Mouse (Mus musculus) liver, embryonic 12.5 days (tissue): Measurements from ENCODE around the gene Hist2h2ac. TPM values are rescaled to one million over a fixed set of nuclear protein-coding genes. Genes with fewer than 3 reads are reported as not detected.
"Not testable (repeated sequence)": the region's sequence is repeated elsewhere in the genome, so short reads cannot be mapped to it uniquely, and the experiment has no call there.

Experiments
- ATAC-seq: fragments of 200-750 bp; cut with Nextera tagmentation; 2 replicates; pipeline ENCODE4 v1.8.0; 2017; ENCODE audit warnings: moderate number of reproducible peaks, mild to moderate bottlenecking, moderate library complexity
- H3K27ac ChIP-seq: fragments of 300-500 bp; sonication (generic); 2 replicates; pipeline ENCODE4 v1.5.1; 2016; ENCODE audit warnings: mild to moderate bottlenecking
- H3K27me3 ChIP-seq: fragments of 300-500 bp; sonication (generic); replicated peaks from 2 replicates; pipeline ENCODE4 v1.6.1; 2016; ENCODE audit warnings: mild to moderate bottlenecking, moderate library complexity
- H3K36me3 ChIP-seq: fragments of 300-500 bp; sonication (generic); 2 replicates; pipeline ENCODE4 v1.6.1; 2016; ENCODE audit warnings: mild to moderate bottlenecking, moderate library complexity
- H3K4me1 ChIP-seq: fragments of 300-500 bp; sonication (generic); 2 replicates; pipeline ENCODE4 v1.6.1; 2016
- H3K4me2 ChIP-seq: fragments of 300-500 bp; sonication (generic); 2 replicates; pipeline ENCODE4 v1.6.1; 2016; ENCODE audit warnings: mild to moderate bottlenecking, moderate library complexity
- H3K4me3 ChIP-seq: fragments of 300-500 bp; sonication (generic); 2 replicates; pipeline ENCODE4 v1.5.1; 2016; ENCODE audit warnings: mild to moderate bottlenecking, moderate library complexity
- H3K9ac ChIP-seq: fragments of 300-500 bp; sonication (generic); 2 replicates; pipeline ENCODE4 v1.6.1; 2016; ENCODE audit warnings: mild to moderate bottlenecking, moderate library complexity
- H3K9me3 ChIP-seq: fragments of 300-500 bp; sonication (generic); replicated peaks from 2 replicates; pipeline ENCODE4 v1.6.1; 2016; ENCODE audit warnings: mild to moderate bottlenecking, moderate library complexity
- WGBS: fragments of 180-500 bp; shearing (Covaris S2); methylation state at CpG from one replicate; pipeline ENCODE4 v1.1.7; 2016; ENCODE audit not compliant: insufficient replicate concordance; 5-methylcytosine and 5-hydroxymethylcytosine counted together
- polyA plus RNA-seq: library from polyadenylated mRNA; unstranded; fragments of >200 nt; fragmentation: Nextera tagmentation; extraction: Ambion mirVana; gene quantifications from 2 replicates; pipeline ENCODE4 v1.2.1, GENCODE M21; 2016

Hist2h2ac gene
- polyA plus RNA-seq, 1 experiment from 2014 or later = 17.5 TPM

DNA sequence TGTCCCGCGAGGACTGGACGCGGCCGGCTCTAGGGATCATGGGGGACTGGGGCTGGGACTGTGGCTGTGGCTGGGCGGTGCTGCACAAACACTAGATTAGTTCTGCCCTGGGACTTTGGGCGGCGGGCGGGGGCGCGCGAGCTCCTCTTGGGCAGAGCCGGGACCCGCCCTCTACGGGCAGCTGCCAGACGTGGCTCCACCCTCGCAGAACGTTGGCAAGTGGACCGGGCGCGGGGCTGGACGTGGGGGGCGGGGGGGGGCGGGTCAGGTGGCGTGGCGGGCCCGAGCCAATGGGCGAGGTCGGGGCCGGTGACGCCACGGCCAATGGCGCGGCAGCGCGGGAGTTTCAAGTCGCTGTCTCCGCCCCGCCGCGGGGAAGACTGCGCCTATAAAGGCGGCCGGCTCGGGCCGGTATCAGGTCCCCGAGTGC, 25.8 kb upstream of the Hist2h2ac start, which contains the start of gene Hist2h3c1:
Hist2h3c1 (plus strand) TSS at position 259 of the 430 bp plus-strand sequence.
- Histone ChIP-seq H3K4me2 (peak within 1 kb of the TSS; percentile 71), H3K4me3 (peak within 1 kb of the TSS; percentile 61), H3K4me1 (peaks cover 62% of the 10 kb centered on the region), H3K9ac (peak within 1 kb of the TSS; percentile 87), H3K27ac (peak within 1 kb of the TSS; percentile 96)
- not testable (repeated sequence) for H3K27me3 ChIP-seq, H3K36me3 ChIP-seq, H3K9me3 ChIP-seq
- WGBS = no CpG with 5 or more reads among the region's 47 CpGs
- peak; percentile 86 for ATAC-seq

DNA sequence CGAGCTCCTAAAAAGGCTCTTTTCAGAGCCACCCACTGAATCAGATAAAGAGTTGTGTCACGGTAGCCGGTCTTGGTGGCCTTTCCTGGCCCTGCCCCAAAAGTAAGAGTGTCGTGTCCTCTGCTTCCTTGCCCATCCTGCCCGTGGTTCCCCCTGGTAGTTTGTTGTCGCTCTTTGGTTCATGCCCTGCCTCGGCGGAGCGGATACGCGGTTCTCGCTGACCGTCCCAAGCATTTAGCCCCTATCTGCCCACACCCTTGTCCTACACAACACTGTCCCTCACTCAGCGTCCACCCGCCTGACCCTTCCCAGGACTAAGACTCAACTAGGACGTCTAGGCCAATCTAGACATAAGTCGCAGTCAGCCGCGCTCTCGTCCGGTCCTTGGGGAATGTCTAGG, 25.3 kb upstream of the Hist2h2ac start:
- Histone ChIP-seq H3K9ac (0 out of 2 replicates have a peak overlapping the region, but pooled peaks have one; percentile 50), H3K4me1 (peaks cover 65% of the 10 kb centered on the region), H3K27ac (peak overlapping the region; percentile 92), H3K4me3 (peak overlapping the region; percentile 39), H3K4me2 (peak overlapping the region; percentile 43)
- not testable (repeated sequence) for H3K36me3 ChIP-seq, ATAC-seq, H3K9me3 ChIP-seq, H3K27me3 ChIP-seq
- WGBS = under 1% methylated on average over 10 of the region's 21 CpGs

DNA sequence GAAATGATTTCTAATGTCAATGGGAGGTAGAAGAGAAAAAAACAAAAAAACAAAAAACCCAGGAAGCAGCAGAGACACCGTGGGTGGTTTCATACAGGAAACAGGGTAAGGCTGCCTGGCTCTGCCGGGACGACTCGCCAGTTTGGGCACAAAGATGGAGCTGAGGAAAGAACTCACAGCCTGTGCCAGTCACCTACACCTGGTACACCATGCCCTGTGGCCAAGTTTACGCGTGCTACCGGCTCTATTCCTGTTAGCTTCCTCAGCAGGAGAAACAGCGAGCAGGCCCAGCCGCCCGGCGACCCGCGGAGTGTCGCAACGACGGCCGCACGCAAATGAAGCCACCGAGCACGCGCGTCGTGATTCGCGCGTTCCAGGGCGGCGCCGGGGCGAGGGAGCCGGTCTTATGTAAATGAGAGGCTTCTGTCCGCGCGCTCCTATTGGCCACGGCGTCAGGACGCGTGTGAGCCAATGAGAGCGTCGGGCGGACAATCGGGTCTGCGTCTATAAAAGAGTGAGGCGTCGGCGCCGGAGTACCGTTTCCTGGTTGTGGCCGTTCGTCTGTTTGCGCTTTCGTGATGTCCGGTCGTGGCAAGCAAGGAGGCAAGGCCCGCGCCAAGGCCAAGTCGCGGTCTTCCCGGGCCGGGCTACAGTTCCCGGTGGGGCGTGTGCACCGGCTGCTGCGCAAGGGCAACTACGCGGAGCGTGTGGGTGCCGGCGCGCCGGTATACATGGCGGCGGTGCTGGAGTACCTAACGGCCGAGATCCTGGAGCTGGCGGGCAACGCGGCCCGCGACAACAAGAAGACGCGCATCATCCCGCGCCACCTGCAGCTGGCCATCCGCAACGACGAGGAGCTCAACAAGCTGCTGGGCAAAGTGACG, 24.6 kb upstream of the Hist2h2ac start, which contains the start of gene Hist2h2aa1:
Hist2h2aa1 (plus strand) TSS at position 495 of the 884 bp plus-strand sequence.
- Histone ChIP-seq H3K4me2 (peak within 1 kb of the TSS; percentile 81), H3K4me1 (peaks cover 63% of the 10 kb centered on the region), H3K4me3 (peak within 1 kb of the TSS; percentile 65), H3K9ac (peak within 1 kb of the TSS; percentile 91), H3K27ac (peak within 1 kb of the TSS; percentile 99)
- H3K9me3 ChIP-seq, H3K27me3 ChIP-seq, H3K36me3 ChIP-seq: not testable (repeated sequence)
- peak; percentile 76 for ATAC-seq
- WGBS = under 1% methylated on average over 44 of the region's 88 CpGs

DNA sequence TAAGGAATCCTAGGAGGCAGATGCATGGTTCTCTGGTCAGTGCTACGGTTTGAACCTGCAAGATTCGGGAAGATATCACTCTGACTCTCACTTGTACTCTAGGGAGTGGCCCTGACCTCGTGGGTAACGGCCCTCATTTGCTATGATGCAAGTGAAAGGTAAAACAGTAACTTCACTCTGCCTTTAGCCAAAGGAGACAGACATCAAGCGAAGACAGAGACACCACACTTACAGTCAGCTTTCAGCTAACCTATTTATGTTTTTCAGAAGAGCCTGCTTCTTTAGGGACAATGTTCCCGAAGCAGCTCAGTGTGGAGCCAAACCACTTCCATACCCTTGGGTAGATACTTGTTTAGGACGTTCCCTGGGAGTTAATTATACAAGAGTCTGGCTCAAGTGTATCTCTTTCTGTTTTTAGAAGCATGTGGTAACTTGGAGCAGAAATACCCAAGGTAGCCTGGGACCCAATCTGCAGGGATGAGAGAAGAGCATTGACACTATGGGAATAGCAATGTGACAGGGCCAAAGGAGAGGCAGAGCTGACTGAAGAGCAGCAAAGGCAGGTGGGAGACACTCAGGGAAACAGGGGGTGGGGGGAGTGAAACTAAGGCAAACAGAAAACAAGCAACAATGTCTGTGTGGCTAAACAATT, 23.4 kb upstream of the Hist2h2ac start:
- Histone ChIP-seq H3K4me2 (peak overlapping the region; percentile 81), H3K4me1 (peaks cover 51% of the 10 kb centered on the region), H3K4me3 (peak overlapping the region; percentile 65), H3K27ac (peak overlapping the region; percentile 99), H3K9ac (peak overlapping the region; percentile 91), H3K27me3 (no peaks in the 10 kb centered on the region), H3K36me3 (no peaks in the 10 kb centered on the region), H3K9me3 (no peaks in the 10 kb centered on the region)
- ATAC-seq = no peak
- 67% methylated on average over 7 of the region's 7 CpGs for WGBS

DNA sequence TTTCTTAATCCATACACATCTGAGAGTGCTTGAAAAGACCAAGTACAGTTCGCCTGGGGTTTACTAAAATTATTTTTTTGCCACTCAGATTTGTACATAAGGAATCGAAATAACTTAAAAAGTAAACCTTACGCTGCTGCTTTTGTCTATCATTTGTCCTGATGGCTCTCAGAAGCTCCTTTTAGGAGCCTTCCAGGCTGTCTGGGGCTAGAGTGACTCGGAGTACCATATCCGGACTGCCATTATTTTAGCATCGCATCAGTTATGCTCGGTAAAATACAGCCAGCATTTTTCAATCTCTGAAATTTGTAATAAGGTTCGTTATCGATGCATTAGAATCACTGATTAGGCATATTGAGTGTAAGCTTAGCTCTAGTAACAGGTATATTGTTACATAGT, 20.1 kb upstream of the Hist2h2ac start:
- peak overlapping the region; percentile 37; the same call in 1 of the 2 replicates for H3K4me3 ChIP-seq
- no peaks in the 10 kb centered on the region for H3K9me3 ChIP-seq
- no peaks in the 10 kb centered on the region for H3K36me3 ChIP-seq

DNA sequence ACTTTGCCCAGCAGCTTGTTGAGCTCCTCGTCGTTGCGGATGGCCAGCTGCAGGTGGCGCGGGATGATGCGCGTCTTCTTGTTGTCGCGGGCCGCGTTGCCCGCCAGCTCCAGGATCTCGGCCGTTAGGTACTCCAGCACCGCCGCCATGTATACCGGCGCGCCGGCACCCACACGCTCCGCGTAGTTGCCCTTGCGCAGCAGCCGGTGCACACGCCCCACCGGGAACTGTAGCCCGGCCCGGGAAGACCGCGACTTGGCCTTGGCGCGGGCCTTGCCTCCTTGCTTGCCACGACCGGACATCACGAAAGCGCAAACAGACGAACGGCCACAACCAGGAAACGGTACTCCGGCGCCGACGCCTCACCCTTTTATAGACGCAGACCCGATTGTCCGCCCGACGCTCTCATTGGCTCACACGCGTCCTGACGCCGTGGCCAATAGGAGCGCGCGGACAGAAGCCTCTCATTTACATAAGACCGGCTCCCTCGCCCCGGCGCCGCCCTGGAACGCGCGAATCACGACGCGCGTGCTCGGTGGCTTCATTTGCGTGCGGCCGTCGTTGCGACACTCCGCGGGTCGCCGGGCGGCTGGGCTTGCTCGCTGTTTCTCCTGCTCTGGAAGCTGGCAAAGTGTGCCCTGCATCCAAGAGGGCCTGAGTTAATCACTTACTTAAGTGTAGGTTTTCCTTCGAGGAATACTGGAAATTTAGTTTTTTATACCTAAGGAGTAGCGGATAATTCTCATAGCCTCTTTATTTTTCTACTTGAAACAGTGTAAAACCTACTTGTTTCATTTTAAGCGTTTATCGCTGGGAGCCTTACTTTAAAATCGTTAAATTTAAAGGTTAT, 19.5 kb upstream of the Hist2h2ac start, which contains the start of gene Hist2h2aa2:
Hist2h2aa2 (minus strand) TSS at position 328 of the 850 bp plus-strand sequence.
- 4% methylated on average over 32 of the region's 85 CpGs for WGBS
- Histone ChIP-seq H3K4me2 (peak within 1 kb of the TSS; percentile 54), H3K9ac (peak within 1 kb of the TSS; percentile 91), H3K4me1 (peaks cover 66% of the 10 kb centered on the region), H3K27ac (peak within 1 kb of the TSS; percentile 91), H3K4me3 (peak within 1 kb of the TSS; percentile 41)
- peak; percentile 71 for ATAC-seq
- not testable (repeated sequence) for H3K36me3 ChIP-seq, H3K27me3 ChIP-seq, H3K9me3 ChIP-seq

More for the DNA sequence above, 20.1 kb upstream of the Hist2h2ac start:
- Histone ChIP-seq H3K4me1 (peaks cover 60% of the 10 kb centered on the region), H3K9ac (peak overlapping the region; percentile 91), H3K4me2 (peak overlapping the region; percentile 54), H3K27ac (peak overlapping the region; percentile 89), H3K27me3 (no peaks in the 10 kb centered on the region)
- ATAC-seq = no peak
- 75% methylated on average over 9 of the region's 9 CpGs for WGBS

DNA sequence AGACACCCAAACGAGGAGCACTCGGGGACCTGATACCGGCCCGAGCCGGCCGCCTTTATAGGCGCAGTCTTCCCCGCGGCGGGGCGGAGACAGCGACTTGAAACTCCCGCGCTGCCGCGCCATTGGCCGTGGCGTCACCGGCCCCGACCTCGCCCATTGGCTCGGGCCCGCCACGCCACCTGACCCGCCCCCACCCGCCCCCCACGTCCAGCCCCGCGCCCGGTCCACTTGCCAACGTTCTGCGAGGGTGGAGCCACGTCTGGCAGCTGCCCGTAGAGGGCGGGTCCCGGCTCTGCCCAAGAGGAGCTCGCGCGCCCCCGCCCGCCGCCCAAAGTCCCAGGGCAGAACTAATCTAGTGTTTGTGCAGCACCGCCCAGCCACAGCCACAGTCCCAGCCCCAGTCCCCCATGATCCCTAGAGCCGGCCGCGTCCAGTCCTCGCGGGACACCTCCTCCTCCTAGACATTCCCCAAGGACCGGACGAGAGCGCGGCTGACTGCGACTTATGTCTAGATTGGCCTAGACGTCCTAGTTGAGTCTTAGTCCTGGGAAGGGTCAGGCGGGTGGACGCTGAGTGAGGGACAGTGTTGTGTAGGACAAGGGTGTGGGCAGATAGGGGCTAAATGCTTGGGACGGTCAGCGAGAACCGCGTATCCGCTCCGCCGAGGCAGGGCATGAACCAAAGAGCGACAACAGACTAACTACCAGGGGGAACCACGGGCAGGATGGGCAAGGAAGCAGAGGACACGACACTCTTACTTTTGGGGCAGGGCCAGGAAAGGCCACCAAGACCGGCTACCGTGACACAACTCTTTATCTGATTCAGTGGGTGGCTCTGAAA, 18.5 kb upstream of the Hist2h2ac start, which contains the start of gene Hist2h3c2:
Hist2h3c2 (minus strand) TSS at position 174 of the 840 bp plus-strand sequence.
- H3K27me3 ChIP-seq, H3K36me3 ChIP-seq, H3K9me3 ChIP-seq: not testable (repeated sequence)
- H3K4me1 ChIP-seq = peaks cover 60% of the 10 kb centered on the region
- peak within 1 kb of the TSS; percentile 98 for H3K27ac ChIP-seq
- peak within 1 kb of the TSS; percentile 83 for H3K9ac ChIP-seq
- ATAC-seq = peak; percentile 85
- WGBS = 0% methylated on average over 19 of the region's 68 CpGs
- H3K4me2 ChIP-seq = peak within 1 kb of the TSS; percentile 77
- H3K4me3 ChIP-seq = peak within 1 kb of the TSS; percentile 65

DNA sequence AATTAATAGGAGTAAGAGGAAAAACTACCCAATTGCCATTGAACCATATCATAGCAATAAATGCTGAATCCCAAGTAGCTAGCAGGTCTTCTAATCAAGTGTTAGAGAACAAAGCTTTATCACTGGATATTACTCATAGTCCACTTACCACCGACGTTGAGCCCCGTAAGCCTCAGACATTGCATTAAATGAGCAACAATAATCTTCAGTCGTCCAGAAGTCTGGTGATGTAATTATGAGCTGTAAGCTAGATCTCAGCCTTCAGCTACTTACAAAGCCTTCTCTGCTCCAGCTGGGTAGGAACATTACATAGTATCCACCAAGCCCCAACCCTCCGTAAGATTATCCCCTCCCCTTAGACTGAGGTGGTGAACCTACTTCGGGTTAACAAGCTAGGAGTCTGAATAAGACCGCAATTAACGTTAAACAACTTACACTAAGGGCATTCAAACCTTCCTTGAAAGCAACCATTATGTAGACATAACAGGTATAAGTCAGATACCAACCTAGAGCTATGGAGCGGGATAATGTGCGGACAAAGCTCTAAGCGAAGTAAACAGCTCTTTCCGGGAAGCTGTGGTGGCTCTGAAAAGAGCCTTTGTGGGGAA, 17.3 kb upstream of the Hist2h2ac start:
- no peaks in the 10 kb centered on the region for H3K27me3 ChIP-seq
- peak overlapping the region; percentile 98 for H3K27ac ChIP-seq
- ATAC-seq = no peak
- no peaks in the 10 kb centered on the region for H3K9me3 ChIP-seq
- H3K4me2 ChIP-seq = peak overlapping the region; percentile 77
- H3K9ac ChIP-seq = peak overlapping the region; percentile 83
- H3K4me1 ChIP-seq = peaks cover 48% of the 10 kb centered on the region
- H3K36me3 ChIP-seq = no peaks in the 10 kb centered on the region
- H3K4me3 ChIP-seq = peak overlapping the region; percentile 65
- under 1% methylated on average over 12 of the region's 12 CpGs for WGBS

DNA sequence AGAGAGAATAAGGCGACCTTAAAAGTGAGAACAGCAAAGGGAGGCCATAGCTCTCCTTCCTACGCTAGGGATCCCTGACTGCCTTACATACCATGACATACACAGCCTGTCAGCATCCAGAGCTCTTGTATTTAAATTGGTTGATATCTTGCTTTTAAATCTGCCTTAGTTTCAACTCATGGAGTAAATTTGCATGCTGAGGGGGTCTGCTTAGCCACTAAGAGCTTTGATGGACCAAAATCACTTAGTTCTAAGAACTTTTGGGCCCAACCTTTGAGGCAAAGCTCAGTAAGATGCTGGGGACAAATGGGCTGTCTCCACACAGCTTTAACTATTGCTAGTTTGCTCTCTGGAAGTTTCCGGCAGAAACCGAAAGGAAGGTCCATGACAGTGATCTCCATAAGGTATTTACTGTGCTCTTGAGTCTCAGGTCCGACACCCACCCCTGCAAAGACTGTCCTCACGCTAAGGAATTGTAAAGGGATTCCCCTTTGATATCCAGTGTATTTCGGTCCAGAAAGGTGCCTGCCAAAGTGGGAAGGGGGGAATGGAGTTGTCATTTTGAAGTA, 16.7 kb upstream of the Hist2h2ac start:
- Histone ChIP-seq H3K4me2 (peak overlapping the region; percentile 77), H3K27ac (peak overlapping the region; percentile 98), H3K9me3 (no peaks in the 10 kb centered on the region), H3K4me1 (peaks cover 44% of the 10 kb centered on the region), H3K27me3 (no peaks in the 10 kb centered on the region), H3K9ac (peak overlapping the region; percentile 83), H3K4me3 (peak overlapping the region; percentile 65), H3K36me3 (no peaks in the 10 kb centered on the region)
- WGBS = 24% methylated on average over 7 of the region's 7 CpGs
- ATAC-seq = no peak

DNA sequence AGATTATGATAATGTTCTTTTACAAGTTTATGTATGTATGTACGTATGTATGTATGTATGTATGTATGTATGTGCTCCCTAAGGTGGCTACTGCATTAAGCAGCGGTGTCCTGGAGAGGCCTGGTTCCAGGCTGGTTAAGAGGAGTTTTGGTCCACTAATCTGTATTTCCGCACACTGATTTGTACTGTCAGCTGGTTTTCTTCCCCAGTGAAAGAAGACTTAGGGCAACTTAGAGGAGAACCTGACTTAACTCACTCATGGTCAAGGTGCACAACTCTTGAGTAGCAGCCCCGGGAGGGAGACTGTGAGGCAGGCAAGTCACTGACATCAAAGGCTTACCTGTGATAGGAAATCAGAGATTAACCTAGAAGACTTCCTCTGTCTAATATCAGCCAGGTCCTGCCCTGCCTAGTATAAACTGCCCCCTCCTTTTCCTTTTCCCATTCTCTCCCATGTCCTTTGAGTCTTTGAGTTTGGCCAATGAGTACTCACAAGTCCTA, 16.2 kb upstream of the Hist2h2ac start:
- WGBS = 73% methylated on average over 4 of the region's 4 CpGs
- no peaks in the 10 kb centered on the region for H3K36me3 ChIP-seq

More for the DNA sequence above, 16.2 kb upstream of the Hist2h2ac start:
- Histone ChIP-seq H3K4me1 (peaks cover 40% of the 10 kb centered on the region), H3K9me3 (no peaks in the 10 kb centered on the region), H3K4me2 (peak overlapping the region; percentile 77), H3K4me3 (peak overlapping the region; percentile 65), H3K9ac (peak overlapping the region; percentile 83), H3K27ac (peak overlapping the region; percentile 98), H3K27me3 (no peaks in the 10 kb centered on the region)
- ATAC-seq = no peak
